Mouse (Mus musculus): Measurements from ENCODE around the gene Astl. TPM values are rescaled to one million over a fixed set of nuclear protein-coding genes. Genes with fewer than 3 reads are reported as not detected.
A peak's percentile ranks its signal among the peaks of the same experiment; 100 is the strongest.

Astl gene
- polyA plus RNA-seq, 1 experiment from 2014 or later: not detected

- Histone ChIP-seq H3K4me3 (replicated peaks) (no peak overlapping the region), H3K27me3 (replicated peaks) (peaks cover 29% of the 10 kb centered on the region), H3K36me3 (no peaks in the 10 kb centered on the region), H3K4me2 (no peak overlapping the region), H3K4me1 (peaks cover 6% of the 10 kb centered on the region), H3K9me3 (replicated peaks) (no peaks in the 10 kb centered on the region), H3K9ac (replicated peaks) (no peak overlapping the region), H3K27ac (replicated peaks) (no peak overlapping the region)
- 27% methylated on average over 3 of the region's 3 CpGs for WGBS
- ATAC-seq (ENCODE audit: low FRiP score): no peak
Measured at GRCm38 (mm10) chr2:127341159-127341558, 2.7 kb downstream of the Astl start.

- 66% methylated on average over 1 of the region's 1 CpGs for WGBS
- Histone ChIP-seq H3K36me3 (no peaks in the 10 kb centered on the region), H3K4me1 (no peaks in the 10 kb centered on the region), H3K9ac (replicated peaks) (no peak overlapping the region), H3K9me3 (replicated peaks) (no peaks in the 10 kb centered on the region), H3K4me2 (no peak overlapping the region), H3K27me3 (replicated peaks) (0 out of 2 replicates have a peak, but pooled peaks cover 3% of the 10 kb centered on the region), H3K27ac (replicated peaks) (no peak overlapping the region), H3K4me3 (replicated peaks) (no peak overlapping the region)
- ATAC-seq (ENCODE audit: low FRiP score): no peak
Measured at GRCm38 (mm10) chr2:127346334-127346733, 7.9 kb downstream of the Astl start.

GRCm38 (mm10) chr2:127347147-127347985 is 8.9 kb downstream of the Astl start:
- no peaks in the 10 kb centered on the region for H3K36me3 ChIP-seq
- 80% methylated on average over 13 of the region's 13 CpGs for WGBS
- no peak overlapping the region for H3K9ac ChIP-seq (replicated peaks)
- no peaks in the 10 kb centered on the region for H3K9me3 ChIP-seq (replicated peaks)
- ATAC-seq (ENCODE audit: low FRiP score): no peak
- no peak overlapping the region for H3K27ac ChIP-seq (replicated peaks)
- no peak overlapping the region for H3K4me3 ChIP-seq (replicated peaks)
- H3K4me2 ChIP-seq: no peak overlapping the region
- H3K27me3 ChIP-seq (replicated peaks): 0 out of 2 replicates have a peak, but pooled peaks cover 3% of the 10 kb centered on the region
- no peaks in the 10 kb centered on the region for H3K4me1 ChIP-seq

- Histone ChIP-seq H3K4me2 (no peak overlapping the region), H3K36me3 (no peaks in the 10 kb centered on the region), H3K9me3 (replicated peaks) (no peaks in the 10 kb centered on the region), H3K4me1 (no peaks in the 10 kb centered on the region), H3K27ac (replicated peaks) (no peak overlapping the region), H3K27me3 (replicated peaks) (peaks cover 11% of the 10 kb centered on the region; the same call in 1 of the 2 replicates), H3K9ac (replicated peaks) (no peak overlapping the region), H3K4me3 (replicated peaks) (no peak overlapping the region)
- no peak for ATAC-seq (ENCODE audit: low FRiP score)
- WGBS: 90% methylated on average over 4 of the region's 4 CpGs
Measured at GRCm38 (mm10) chr2:127353881-127354280, 15.4 kb downstream of the Astl start.

- H3K36me3 ChIP-seq: no peaks in the 10 kb centered on the region
- no peak within 1 kb of the TSS; the same call in 1 of the 2 replicates for H3K9ac ChIP-seq (replicated peaks)
- peaks cover 77% of the 10 kb centered on the region for H3K27me3 ChIP-seq (replicated peaks)
- under 1% methylated on average over 48 of the region's 49 CpGs for WGBS
- peak within 1 kb of the TSS; percentile 87 for H3K4me2 ChIP-seq
- peak within 1 kb of the TSS; percentile 44 for H3K4me3 ChIP-seq (replicated peaks)
- peaks cover 18% of the 10 kb centered on the region for H3K4me1 ChIP-seq
- H3K27ac ChIP-seq (replicated peaks): no peak within 1 kb of the TSS
- no peaks in the 10 kb centered on the region for H3K9me3 ChIP-seq (replicated peaks)
- ATAC-seq (ENCODE audit: low FRiP score): peak; percentile 83
Measured at GRCm38 (mm10) chr2:127362459-127363281, 24.2 kb downstream of the Astl start, which contains the start of gene Adra2b. TSS of gene Adra2b (plus strand) at chr2:127363208.

- H3K9ac ChIP-seq (replicated peaks): no peak overlapping the region; the same call in 1 of the 2 replicates
- no peak overlapping the region for H3K27ac ChIP-seq (replicated peaks)
- 4% methylated on average over 28 of the region's 28 CpGs for WGBS
- H3K4me3 ChIP-seq (replicated peaks): peak overlapping the region; percentile 44
- peaks cover 80% of the 10 kb centered on the region for H3K27me3 ChIP-seq (replicated peaks)
- peaks cover 18% of the 10 kb centered on the region for H3K4me1 ChIP-seq
- peak; percentile 36 for ATAC-seq (ENCODE audit: low FRiP score)
- no peaks in the 10 kb centered on the region for H3K9me3 ChIP-seq (replicated peaks)
- H3K36me3 ChIP-seq: no peaks in the 10 kb centered on the region
- peak overlapping the region; percentile 87 for H3K4me2 ChIP-seq
Measured at GRCm38 (mm10) chr2:127363282-127363652, 24.8 kb downstream of the Astl start.

- no peaks in the 10 kb centered on the region for H3K9me3 ChIP-seq (replicated peaks)
- WGBS: 4% methylated on average over 20 of the region's 20 CpGs
- ATAC-seq (ENCODE audit: low FRiP score): 0 out of 2 replicates have a peak, but pooled peaks have one; percentile 16
- H3K36me3 ChIP-seq: no peaks in the 10 kb centered on the region
- peaks cover 80% of the 10 kb centered on the region for H3K27me3 ChIP-seq (replicated peaks)
- H3K9ac ChIP-seq (replicated peaks): no peak overlapping the region
- H3K4me3 ChIP-seq (replicated peaks): peak overlapping the region; percentile 44
- peak overlapping the region; percentile 87 for H3K4me2 ChIP-seq
- H3K27ac ChIP-seq (replicated peaks): no peak overlapping the region
- peaks cover 18% of the 10 kb centered on the region for H3K4me1 ChIP-seq
Measured at GRCm38 (mm10) chr2:127363696-127364095, 25.3 kb downstream of the Astl start.

- Histone ChIP-seq H3K4me1 (peaks cover 18% of the 10 kb centered on the region), H3K36me3 (no peaks in the 10 kb centered on the region), H3K4me2 (peak overlapping the region; percentile 87; the same call in 1 of the 2 replicates), H3K27ac (replicated peaks) (no peak overlapping the region), H3K9me3 (replicated peaks) (no peaks in the 10 kb centered on the region), H3K4me3 (replicated peaks) (peak overlapping the region; percentile 44; the same call in 1 of the 2 replicates), H3K27me3 (replicated peaks) (peaks cover 77% of the 10 kb centered on the region), H3K9ac (replicated peaks) (no peak overlapping the region)
- ATAC-seq (ENCODE audit: low FRiP score): no peak
- WGBS: 15% methylated on average over 8 of the region's 8 CpGs
Measured at GRCm38 (mm10) chr2:127364452-127364851, 26.0 kb downstream of the Astl start.

GRCm38 (mm10) chr2:127367126-127367820 is 28.8 kb downstream of the Astl start:
- H3K4me2 ChIP-seq: no peak overlapping the region
- H3K36me3 ChIP-seq: no peaks in the 10 kb centered on the region
- peaks cover 53% of the 10 kb centered on the region for H3K27me3 ChIP-seq (replicated peaks)
- no peak overlapping the region for H3K9ac ChIP-seq (replicated peaks)
- H3K4me1 ChIP-seq: peaks cover 18% of the 10 kb centered on the region
- WGBS: 72% methylated on average over 10 of the region's 10 CpGs
- H3K27ac ChIP-seq (replicated peaks): no peak overlapping the region
- no peak for ATAC-seq (ENCODE audit: low FRiP score)
- H3K9me3 ChIP-seq (replicated peaks): no peaks in the 10 kb centered on the region
- no peak overlapping the region for H3K4me3 ChIP-seq (replicated peaks)

GRCm38 (mm10) chr2:127369703-127370376 is 31.4 kb downstream of the Astl start:
- Histone ChIP-seq H3K9me3 (replicated peaks) (no peaks in the 10 kb centered on the region), H3K27ac (replicated peaks) (no peak overlapping the region), H3K4me2 (no peak overlapping the region), H3K4me3 (replicated peaks) (no peak overlapping the region), H3K36me3 (no peaks in the 10 kb centered on the region), H3K9ac (replicated peaks) (no peak overlapping the region), H3K27me3 (replicated peaks) (peaks cover 29% of the 10 kb centered on the region), H3K4me1 (no peaks in the 10 kb centered on the region)
- 65% methylated on average over 5 of the region's 5 CpGs for WGBS
- no peak for ATAC-seq (ENCODE audit: low FRiP score)

All from neural tube, embryonic 15.5 days (tissue).